Mouse (Mus musculus) ES-E14 (cell line): ENCODE data around the gene Pcnx2. TPM values are rescaled to one million over a fixed set of nuclear protein-coding genes. Genes with fewer than 3 reads are reported as not detected.

Source experiments
- DNase-seq: peaks from one replicate; pipeline ENCODE4 v3.0.0-alpha.2; 2013; ENCODE audit warnings: low read depth, low spot score
- H3K27ac ChIP-seq: 2 replicates; pipeline ENCODE4 v1.5.1; 2012; ENCODE audit warnings: low read depth, mild to moderate bottlenecking, low read length, moderate library complexity, mixed read lengths; ENCODE audit not compliant: poor library complexity, insufficient read depth, severe bottlenecking
- H3K36me3 ChIP-seq: 2 replicates; pipeline ENCODE4 v1.6.1; 2012; ENCODE audit warnings: mild to moderate bottlenecking, low read length, moderate library complexity, mixed read lengths; ENCODE audit not compliant: control insufficient read depth, poor library complexity, insufficient read depth, severe bottlenecking
- H3K4me1 ChIP-seq, 2 experiments: fragments of 150-350 bp in 1 of 2; sonication (generic) in 1 of 2; 2 replicates each; pipeline ENCODE4 v1.6.1; 2012; ENCODE audit warnings: low read length in 2 of 2, mild to moderate bottlenecking in 1 of 2, mixed read lengths in 1 of 2; ENCODE audit not compliant: control insufficient read depth in 2 of 2, insufficient read depth in 2 of 2, poor library complexity in 1 of 2
- H3K4me3 ChIP-seq, 2 experiments: fragments of 150-350 bp in 1 of 2; sonication (generic) in 1 of 2; 2 replicates each; pipeline ENCODE4 v1.5.1; 2012; ENCODE audit warnings: low read length in 2 of 2, low read depth in 1 of 2, mild to moderate bottlenecking in 1 of 2, mixed read lengths in 1 of 2; ENCODE audit not compliant: insufficient read depth in 1 of 2, poor library complexity in 1 of 2, severe bottlenecking in 1 of 2
- H3K9ac ChIP-seq: 2 replicates; pipeline ENCODE4 v1.6.1; 2012; ENCODE audit warnings: low read depth, mild to moderate bottlenecking, low read length, mixed read lengths; ENCODE audit not compliant: poor library complexity, insufficient read depth, severe bottlenecking
- H3K9me3 ChIP-seq: fragments of 150-350 bp; sonication (generic); 2 replicates; pipeline ENCODE4 v1.6.1; 2012; ENCODE audit warnings: low read depth, mild to moderate bottlenecking, low read length; ENCODE audit not compliant: control insufficient read depth, insufficient read depth
- CHD2 ChIP-seq: IDR thresholded peaks from 2 replicates; pipeline ENCODE4 v1.6.1; 2014; ENCODE audit warnings: mild to moderate bottlenecking, low read depth, low read length, inconsistent platforms
- HCFC1 ChIP-seq: IDR thresholded peaks from 2 replicates; pipeline ENCODE4 v1.6.1; 2012; ENCODE audit warnings: low read length, inconsistent platforms, borderline replicate concordance; ENCODE audit not compliant: insufficient read depth
- MAFK ChIP-seq: IDR thresholded peaks from 2 replicates; pipeline ENCODE4 v1.6.1; 2014; ENCODE audit warnings: mild to moderate bottlenecking, low read depth, low read length, inconsistent platforms; ENCODE audit not compliant: insufficient read depth
- ZC3H11A ChIP-seq: IDR thresholded peaks from 2 replicates; pipeline ENCODE4 v1.6.1; 2012; ENCODE audit warnings: low read depth, mild to moderate bottlenecking, inconsistent platforms, low read length, borderline replicate concordance
- ZNF384 ChIP-seq: IDR thresholded peaks from 2 replicates; pipeline ENCODE4 v1.6.1; 2012; ENCODE audit warnings: low read depth, low read length, inconsistent platforms
- in situ Hi-C, 2 experiments: fragments of 600-800 bp; cut with MboI; formaldehyde crosslinking; loops; one replicate each; pipeline ENCODE4 v1.15.1; 2025; ENCODE audit warnings: low sequenced_read_pairs in 2 of 2, inconsistent platforms in 1 of 2; ENCODE audit not compliant: unreplicated experiment in 2 of 2
- total RNA-seq: library from RNA; depleted of rRNA; stranded (reverse); fragments of 300-350 nt; gene quantifications from 2 replicates; pipeline ENCODE4 v1.2.3, GENCODE M21; 2012

Pcnx2 gene
- total RNA-seq, 1 experiment, result 2.0 TPM

- TF ChIP-seq ZC3H11A, result no peak
- no peak for TF ChIP-seq CHD2
- no peak for TF ChIP-seq HCFC1
- no peak for TF ChIP-seq MAFK
- no peak for TF ChIP-seq ZNF384
- H3K9me3 ChIP-seq, result no peaks in the 10 kb centered on the region
- H3K27ac ChIP-seq, result no peak overlapping the region
- DNase-seq, result no peak
- H3K36me3 ChIP-seq, result no peaks in the 10 kb centered on the region
- H3K4me1 ChIP-seq, result no peaks in the 10 kb centered on the region
- H3K9ac ChIP-seq, result no peak overlapping the region
- H3K4me3 ChIP-seq, result no peak overlapping the region
- in situ Hi-C loops, result no loop called here
Measured at GRCm38 (mm10) chr8:125889920-125890319, 8.2 kb downstream of the Pcnx2 start.

- H3K9ac ChIP-seq, result no peak overlapping the region
- no peak overlapping the region for H3K4me3 ChIP-seq
- no peak for DNase-seq
- no peak for TF ChIP-seq ZC3H11A
- no peak for TF ChIP-seq HCFC1
- no peak for TF ChIP-seq ZNF384
- no peak for TF ChIP-seq CHD2
- TF ChIP-seq MAFK, result no peak
- no peaks in the 10 kb centered on the region for H3K36me3 ChIP-seq
- in situ Hi-C loops, result no loop called here
- H3K9me3 ChIP-seq, result no peaks in the 10 kb centered on the region
- no peak overlapping the region for H3K27ac ChIP-seq
- no peaks in the 10 kb centered on the region for H3K4me1 ChIP-seq
Measured at GRCm38 (mm10) chr8:125887549-125887948, 10.6 kb downstream of the Pcnx2 start.

GRCm38 (mm10) chr8:125880447-125880846 lies 17.7 kb downstream of the Pcnx2 start:
- no peaks in the 10 kb centered on the region for H3K4me1 ChIP-seq
- no peak overlapping the region for H3K4me3 ChIP-seq
- no peaks in the 10 kb centered on the region for H3K9me3 ChIP-seq
- H3K27ac ChIP-seq, result no peak overlapping the region
- H3K9ac ChIP-seq, result no peak overlapping the region
- TF ChIP-seq MAFK, result no peak
- TF ChIP-seq ZNF384, result no peak
- TF ChIP-seq ZC3H11A, result no peak
- no peak for TF ChIP-seq CHD2
- no peaks in the 10 kb centered on the region for H3K36me3 ChIP-seq
- in situ Hi-C loops, result no loop called here
- DNase-seq, result no peak

GRCm38 (mm10) chr8:125873250-125873534 lies 24.9 kb downstream of the Pcnx2 start:
- in situ Hi-C loops, result no loop called here
- H3K27ac ChIP-seq, result no peak overlapping the region

More at GRCm38 (mm10) chr8:125873250-125873534, 24.9 kb downstream of the Pcnx2 start:
- TF ChIP-seq ZC3H11A, result no peak
- TF ChIP-seq MAFK, result no peak
- TF ChIP-seq HCFC1, result no peak
- no peak for TF ChIP-seq ZNF384
- no peak for TF ChIP-seq CHD2
- Histone ChIP-seq H3K9me3 (no peaks in the 10 kb centered on the region), H3K4me1 (peaks cover 4 to 7% of the 10 kb centered on the region in 2 experiments; a peak in 3 of 4 replicates), H3K36me3 (no peaks in the 10 kb centered on the region), H3K4me3 (no peak overlapping the region), H3K9ac (no peak overlapping the region)
- DNase-seq, result no peak
